Mouse (Mus musculus): ENCODE results near the gene Zfhx3.

Gene Zfhx3

DNA sequence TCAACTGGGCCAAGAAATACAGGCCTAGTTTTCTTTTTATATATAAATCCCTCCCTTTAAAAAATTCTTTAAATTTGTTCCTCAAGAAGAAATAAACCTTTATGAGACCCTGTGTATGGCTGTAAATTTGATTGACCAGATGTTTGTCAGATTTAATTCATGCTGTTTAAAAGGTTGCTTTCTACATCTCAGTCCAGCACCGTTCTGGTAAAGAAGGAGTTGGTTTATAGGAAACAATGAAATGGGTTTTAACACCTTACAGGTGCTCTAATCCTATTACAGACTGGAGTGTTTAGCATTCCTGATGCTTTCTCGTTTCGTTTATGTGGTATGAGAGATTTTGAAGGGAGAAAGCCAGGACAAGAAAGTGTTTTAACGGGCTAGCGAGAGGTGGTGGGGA is 147.2 kb downstream of the Zfhx3 start:
- no peak for DNase-seq (ENCODE audit: low spot score in 2 of 2)

DNA sequence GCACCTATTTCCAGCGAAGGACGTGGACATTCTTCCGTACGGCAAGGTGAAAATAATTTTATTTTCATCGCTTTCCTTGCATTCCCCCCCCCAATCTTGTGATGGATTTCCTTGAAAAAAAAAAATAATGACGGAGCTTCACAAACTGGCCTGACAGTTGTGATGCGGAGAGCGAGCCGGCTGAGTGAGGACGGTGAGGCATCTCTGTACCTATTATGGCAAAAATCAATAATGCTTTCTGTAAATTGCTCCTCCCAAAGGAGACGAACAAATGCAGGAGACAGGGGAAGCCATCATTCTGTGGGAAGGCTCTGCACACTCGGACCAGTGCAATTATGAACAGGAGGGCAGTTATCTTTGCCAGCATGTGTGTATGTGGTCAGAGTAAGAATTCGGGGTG is 156.2 kb downstream of the Zfhx3 start:
- DNase-seq (ENCODE audit: low spot score in 2 of 2), result no peak

DNA sequence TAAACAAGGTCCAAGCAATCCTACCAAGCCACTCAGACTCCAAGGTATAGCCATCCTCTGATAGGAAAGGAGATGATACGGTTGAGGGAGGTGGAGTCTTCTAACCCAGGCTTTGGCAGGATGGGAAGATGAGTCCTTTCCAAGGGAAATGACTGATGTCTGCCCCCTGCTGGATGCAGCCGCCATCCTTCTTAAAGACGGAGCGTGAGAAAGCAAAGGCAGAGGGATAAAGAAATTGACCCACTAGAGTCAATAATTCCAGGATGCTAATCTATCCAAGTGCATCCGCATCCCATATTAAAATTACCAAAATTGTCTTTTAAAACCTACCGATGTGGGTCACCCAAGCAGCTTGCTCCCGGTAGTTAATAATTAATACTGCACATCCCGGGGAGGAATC is 158.7 kb downstream of the Zfhx3 start:
- no peak for DNase-seq (ENCODE audit: low spot score in 2 of 2)

DNA sequence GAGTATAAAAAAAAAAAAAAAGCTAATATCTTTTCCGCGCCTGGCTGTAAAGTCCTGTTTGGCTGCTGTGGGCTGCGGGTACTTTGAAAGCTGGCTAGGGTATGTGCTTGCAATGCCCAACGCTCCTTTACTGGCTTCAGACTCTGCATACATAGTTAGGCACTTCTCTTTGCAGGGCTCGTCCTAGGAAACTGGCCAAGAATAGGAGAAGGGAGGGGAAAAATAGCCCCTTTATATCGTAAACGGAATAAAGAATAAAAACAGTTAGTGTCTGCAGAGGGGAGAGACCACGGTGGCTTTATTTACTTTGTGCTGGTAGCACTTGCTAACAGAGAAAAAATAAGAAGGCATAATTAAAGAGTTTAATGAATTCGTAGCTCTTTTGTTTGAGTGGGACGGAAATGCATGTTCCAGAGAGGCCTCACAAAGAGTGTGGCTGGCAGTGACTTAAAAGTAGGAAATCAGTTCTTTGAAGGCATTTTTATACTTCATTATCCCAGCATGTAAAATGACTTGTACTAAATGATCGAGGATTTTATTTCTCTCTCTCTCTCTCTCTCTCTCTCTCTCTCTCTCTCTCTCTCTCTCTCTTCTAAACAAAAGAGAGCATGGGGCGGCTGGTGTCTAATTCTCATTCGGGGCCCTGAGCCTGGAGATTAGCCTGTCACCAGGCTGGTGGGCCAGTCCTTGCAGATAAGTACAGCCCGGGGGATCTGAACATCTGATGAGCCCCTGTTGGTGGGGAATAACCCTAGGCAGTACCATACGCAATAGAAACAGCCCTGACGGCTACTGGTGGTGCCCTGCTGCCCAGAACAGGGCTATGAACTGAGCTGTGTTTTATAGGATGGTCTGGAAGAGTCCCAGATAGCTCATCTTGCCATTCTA is 159.8 kb downstream of the Zfhx3 start:
- no peak for DNase-seq (ENCODE audit: low spot score in 2 of 2)

DNA sequence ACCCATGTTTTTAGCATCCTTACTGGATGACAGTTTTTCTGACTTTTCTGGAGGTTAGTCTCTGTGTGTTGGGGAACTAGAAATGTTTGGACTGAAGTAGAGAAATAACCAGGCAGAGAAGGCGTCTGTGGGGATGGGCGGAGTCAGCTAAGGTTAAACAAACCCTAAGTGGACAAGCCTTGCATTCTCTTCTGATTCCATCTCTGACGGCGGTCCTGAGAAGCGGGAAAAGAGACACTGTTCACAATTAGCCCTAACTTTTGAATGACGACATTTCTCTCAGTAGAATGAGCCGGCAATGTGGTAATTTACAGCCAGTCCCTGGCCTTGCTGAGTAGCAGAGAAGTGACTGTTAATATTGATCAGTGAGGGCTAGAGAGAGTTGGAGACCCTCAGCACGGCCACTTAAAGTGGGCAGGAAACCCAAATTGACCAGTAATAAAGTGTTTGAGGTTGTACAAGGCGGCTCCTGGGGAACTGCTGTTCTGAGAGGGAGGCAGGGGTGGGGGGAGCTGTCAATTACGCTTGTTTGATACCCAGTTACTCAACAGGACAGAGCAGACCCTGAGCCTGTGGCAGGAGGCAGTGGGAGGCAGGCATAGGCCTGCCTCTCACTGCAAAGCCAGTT is 162.1 kb downstream of the Zfhx3 start:
- DNase-seq (ENCODE audit: low spot score in 2 of 2), result no peak

DNA sequence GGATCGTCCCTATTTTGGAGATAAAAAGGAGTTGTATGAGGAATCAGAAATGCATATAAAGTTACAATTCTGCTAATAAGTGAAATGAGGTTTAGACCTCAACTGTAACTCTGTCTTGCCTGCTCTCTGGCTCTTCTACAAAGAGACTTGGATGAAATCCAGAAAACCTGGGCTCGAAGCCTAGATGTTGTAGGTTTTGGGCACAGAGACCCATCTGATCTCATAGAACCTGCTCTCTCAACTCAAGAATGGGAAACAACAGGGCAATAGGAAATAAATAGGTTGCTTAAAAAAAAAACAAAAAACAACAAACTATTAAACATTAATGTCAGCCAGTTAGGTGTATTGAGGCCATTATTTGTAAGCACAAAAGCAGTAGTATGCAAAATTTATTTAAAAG is 182.6 kb downstream of the Zfhx3 start:
- no peak for DNase-seq (ENCODE audit: low spot score in 2 of 2)

DNA sequence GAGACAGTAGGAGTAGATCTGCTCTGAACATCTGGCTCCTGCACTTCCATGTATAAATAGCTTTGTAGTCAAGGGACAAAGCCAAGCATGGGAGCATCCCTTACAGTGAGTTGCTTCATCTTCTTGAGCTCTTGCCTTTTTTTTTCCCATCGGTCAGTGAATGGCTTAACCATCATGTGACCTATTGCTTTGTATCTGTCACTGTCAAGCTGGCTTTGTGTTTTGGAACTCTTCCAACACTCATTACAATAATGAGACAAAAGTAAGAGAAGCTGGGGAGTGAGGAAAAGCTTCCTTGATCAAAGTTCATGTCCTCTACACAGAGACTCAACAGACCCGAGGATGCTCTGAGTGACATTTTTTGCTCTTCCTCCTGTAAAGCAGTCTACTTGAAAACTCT is 183.0 kb downstream of the Zfhx3 start:
- no peak for DNase-seq (ENCODE audit: low spot score in 2 of 2)

DNA sequence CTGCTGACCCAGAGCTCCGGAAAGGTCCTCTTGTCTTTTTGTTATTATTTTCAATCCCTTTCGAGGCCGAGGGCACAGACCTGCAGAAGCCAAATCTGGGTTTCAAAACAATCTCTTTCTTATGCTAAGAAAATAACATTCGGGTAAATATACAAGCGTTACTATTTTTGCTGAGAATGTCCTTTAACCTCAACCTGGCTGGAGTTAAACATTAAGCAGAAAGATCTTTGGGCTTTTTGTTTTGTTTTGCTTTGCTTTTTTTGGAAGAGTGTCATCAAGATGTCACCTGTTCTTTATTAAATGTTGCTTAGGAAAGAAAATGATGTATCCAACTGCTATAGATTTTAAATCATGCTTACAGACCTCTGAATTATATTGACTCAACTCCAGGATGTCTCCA is 204.1 kb downstream of the Zfhx3 start:
- DNase-seq (ENCODE audit: low spot score in 2 of 2), result no peak

DNA sequence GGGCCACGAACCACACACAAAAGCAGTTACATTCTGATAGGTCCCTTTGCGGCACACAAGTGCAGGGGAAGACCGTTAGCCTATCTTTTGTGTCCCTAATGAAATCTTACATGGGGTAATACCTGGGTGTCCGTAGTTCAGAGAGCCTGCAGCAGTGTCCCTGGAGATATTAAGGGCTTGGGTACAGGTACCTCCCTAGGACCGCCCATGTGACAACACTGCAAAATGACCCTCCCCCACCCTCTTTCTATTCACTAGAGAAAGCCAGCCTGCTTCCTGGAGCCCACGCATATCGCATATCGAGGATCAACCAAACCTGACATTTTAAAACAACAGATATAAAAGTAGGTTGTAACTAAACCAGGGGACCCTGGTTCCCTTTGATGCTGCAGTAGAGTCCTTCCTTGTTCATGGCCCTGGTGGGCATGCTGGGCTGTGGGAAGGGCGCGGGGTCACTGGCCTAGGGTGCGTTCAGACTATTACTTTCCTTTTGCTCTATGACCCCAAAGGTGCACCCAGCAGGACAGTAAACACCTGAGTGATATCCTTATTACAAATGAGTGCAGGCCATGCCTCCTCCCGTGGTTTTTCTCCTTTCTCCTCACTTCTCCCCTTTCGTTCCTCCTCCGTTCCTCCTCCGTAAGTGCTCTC is 206.3 kb downstream of the Zfhx3 start:
- DNase-seq (ENCODE audit: low spot score in 2 of 2), result no peak

DNA sequence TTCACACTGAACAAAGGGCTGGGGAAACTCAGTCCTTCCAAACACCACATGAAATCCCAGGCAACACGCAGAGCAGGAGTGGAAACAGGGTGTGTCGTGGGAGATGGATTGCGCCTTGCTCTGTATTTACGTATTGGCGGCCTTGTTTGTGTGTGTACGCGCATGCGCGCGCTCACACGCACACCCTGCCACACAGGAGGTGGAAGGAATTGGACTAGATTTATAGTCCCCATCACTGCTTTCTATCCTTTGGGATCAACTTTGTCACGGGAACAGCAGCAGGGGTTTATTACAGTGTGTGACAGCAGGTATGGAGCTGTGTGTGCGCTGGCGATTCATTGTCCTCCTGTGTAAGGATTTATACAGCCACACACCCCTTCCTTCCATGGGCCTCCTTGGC is 228.4 kb downstream of the Zfhx3 start:
- DNase-seq (ENCODE audit: low spot score in 2 of 2), result no peak

DNA sequence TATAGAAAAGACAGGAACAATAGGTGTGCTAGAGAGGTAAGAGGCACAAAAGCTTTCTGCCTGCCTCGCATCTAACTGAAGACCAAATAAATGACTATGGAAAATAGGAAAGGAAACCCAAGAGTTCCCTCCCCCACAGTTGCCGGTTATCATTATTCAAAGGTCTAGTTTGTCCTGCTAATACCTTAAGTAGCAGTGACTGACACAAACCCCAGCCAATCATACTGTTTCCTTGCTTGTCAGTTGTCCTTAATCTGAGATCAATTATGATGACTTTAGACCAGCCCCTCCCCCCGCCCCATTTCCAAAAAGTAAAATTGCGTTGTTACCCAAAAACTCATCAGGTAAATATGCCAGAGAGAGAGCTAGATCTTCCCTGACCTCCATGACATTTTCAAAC is 240.9 kb downstream of the Zfhx3 start:
- DNase-seq (ENCODE audit: low spot score in 2 of 2), result no peak

DNA sequence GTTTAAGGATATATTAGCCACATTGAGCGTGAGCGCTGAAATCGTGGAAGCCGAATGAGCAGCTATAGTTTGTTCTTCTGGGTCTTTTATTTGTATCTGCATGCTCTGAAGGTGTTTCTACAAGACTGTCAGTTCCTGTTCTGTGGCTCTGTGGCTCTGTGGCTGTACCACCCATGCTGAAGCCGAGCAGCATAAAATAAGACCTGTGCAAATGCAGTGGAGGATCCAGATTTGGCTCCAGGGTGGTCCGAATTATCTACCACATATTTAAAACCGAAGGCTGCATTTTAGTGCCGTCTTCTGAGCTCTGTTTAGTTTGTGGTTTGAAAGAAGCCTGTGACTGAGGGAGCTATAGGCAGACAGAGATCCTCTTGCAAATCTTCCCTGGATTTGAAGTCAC is 241.5 kb downstream of the Zfhx3 start:
- no peak for DNase-seq (ENCODE audit: low spot score in 2 of 2)

DNA sequence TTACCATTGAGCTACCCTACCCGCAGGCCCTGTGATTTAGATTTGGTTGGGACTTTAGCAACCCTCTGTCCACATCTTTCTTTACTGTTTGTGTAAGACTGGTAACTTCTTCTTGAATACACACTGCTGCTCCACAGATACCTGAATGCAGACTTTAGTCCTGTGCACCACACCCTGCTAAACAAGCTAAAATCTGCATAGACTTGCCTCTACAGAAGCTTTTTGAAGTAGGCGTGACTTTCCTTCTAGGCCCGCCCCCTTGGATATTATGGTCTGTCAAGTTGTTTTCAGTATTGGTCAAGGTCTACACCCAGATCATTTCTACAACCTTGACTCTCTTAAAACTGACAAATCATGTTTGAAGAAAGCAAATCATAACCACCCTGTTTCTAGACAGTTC is 243.8 kb downstream of the Zfhx3 start:
- no peak for DNase-seq (ENCODE audit: low spot score in 2 of 2)

DNA sequence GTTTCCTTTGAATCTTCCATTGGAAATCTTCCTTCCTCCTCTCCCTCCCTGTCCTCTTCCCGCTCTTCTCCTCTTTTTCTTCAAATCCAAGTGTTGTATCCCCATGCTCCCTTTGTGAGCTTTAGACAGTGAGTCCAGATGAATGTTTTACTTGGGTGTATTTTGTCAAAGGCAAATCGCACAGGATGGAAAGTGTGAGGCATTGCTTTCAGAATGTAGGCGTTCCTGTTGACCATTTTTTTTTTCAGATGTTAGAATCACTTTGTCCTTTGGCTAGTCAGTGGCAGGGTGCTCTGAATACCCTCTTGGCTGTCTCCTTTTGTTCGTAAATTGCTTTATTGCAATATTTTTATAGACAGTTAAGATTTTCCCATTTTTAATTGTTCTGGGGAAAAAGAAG is 245.6 kb downstream of the Zfhx3 start:
- DNase-seq (ENCODE audit: low spot score in 2 of 2), result no peak

DNA sequence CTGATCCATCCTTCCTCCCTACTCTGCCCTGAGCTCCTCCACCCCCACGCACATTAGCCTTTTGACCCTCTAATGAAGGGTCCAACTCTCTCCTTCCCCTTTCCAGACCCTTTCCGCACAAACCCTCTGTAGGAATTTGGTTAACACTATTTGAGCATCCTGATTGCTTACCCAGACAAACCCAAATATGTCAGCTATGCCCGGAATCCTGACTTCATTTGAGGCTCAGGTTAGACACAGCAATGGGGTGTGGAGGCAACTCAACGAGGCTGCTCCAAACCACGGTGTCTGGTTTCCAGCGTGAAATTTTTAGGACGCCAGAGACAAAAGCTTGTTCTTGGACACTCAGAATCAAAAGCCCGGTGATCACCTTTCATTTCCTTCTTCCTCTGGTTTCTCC is 252.1 kb downstream of the Zfhx3 start:
- no peak for DNase-seq (ENCODE audit: low spot score in 2 of 2)

DNA sequence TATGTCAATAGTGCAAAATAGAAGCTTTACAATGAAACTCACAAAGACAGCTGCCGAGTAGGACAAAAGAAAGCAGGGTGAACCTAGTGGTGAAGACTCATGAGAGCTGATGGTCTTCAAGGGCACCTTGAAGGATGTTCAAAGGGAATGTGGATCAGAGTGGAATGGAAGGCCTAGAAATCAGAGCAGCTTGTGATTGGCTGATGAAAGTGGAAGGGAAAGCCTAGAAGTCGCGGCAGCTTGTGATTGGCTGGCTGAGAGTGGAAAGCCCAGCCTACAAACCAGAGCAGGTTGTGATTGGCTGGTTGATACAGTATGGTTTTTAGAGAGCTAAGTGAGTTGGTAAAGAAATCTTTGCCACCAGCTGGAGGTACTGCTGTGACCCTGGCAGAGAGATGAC is 272.6 kb downstream of the Zfhx3 start:
- no peak for DNase-seq (ENCODE audit: low spot score in 2 of 2)

DNA sequence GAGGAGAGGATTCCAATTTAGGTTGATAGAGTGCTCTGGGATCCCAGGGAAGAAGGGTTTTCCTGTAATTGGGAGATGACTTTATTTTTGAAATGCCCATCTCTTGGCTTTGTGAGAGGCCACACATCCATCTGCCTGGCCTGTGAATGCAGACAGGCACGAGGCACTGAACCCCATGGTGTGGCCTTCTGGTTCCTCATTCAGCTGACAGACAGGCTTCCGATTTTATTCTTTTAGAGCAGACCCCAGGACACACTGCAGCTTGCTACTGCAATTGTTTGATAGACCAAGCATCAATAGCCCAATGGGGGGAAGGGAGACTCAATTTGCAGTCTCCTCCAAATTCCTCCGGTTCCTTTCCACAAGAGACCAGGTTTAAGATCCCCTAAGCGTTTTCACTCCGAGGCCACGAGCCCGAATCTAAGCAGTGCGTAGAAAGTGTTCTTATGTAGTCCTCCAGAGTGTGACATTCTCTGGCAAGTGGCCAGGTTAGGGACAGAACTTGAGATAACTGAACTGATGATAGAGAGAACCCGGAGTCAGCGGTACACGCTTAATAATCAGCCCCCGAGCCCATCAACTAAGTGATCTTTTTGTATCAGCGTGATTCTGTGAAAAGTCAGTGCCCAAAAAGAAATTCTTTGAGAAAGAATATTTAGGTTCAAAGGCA is 275.9 kb downstream of the Zfhx3 start:
- DNase-seq (ENCODE audit: low spot score in 2 of 2), result no peak

DNA sequence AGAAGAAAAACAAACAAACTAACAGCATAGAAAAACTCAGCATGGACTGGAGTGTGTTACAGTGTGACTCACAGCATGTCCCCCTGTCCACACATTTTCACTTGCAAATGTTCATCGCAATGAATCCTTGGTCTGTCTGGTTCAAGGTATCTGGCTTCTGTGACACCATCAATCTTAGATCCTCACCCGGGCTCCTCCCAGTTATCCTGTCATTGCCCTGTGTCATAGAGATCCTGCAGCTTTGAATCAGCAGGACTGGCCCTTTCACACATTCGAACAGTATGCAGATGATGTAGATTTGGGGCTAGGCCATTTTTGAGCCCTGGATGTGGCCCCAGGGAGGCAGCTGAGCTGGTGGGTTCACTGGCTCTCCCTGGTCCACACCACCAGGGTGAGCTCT is 278.1 kb downstream of the Zfhx3 start:
- DNase-seq (ENCODE audit: low spot score in 2 of 2), result no peak

DNA sequence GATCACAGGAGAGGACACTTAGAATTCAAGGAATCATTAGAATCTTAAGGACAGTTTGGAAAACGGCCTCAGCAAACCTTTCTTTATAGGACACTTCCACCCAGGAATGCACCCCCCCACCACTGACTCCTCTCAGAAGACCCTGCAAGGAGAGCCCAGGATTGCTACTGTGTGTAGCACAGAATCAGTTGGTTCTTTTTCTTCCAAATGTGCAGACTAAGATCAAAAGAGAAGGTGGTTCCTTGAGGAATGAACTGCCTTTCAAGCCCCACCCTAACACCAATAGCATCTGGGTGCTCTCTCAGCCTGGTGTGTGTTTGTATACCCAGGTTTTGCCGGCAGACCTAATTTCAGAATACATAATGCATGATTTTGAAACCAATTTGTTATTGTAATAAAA is 279.6 kb downstream of the Zfhx3 start:
- DNase-seq (ENCODE audit: low spot score in 2 of 2), result no peak

DNA sequence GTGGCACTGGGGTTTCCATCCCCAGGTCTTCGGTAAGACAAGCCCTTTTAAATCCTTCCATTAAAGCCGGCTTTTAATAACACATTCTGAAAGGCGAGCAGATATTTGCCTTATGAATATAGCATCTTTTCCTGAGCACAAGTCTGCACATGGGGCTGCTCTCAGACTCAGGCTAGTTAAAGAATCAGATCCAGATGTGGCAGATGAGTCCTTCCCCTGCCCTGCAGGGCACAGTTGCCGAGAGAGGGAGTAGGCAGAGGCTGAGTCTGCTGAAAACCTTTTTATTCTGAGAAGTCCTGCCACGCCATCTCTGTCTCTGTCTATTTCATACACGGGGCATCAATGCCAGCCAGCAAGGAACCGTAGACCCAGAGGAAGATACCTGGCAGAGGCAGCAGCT is 289.9 kb downstream of the Zfhx3 start:
- DNase-seq (ENCODE audit: low spot score in 2 of 2), result no peak

DNA sequence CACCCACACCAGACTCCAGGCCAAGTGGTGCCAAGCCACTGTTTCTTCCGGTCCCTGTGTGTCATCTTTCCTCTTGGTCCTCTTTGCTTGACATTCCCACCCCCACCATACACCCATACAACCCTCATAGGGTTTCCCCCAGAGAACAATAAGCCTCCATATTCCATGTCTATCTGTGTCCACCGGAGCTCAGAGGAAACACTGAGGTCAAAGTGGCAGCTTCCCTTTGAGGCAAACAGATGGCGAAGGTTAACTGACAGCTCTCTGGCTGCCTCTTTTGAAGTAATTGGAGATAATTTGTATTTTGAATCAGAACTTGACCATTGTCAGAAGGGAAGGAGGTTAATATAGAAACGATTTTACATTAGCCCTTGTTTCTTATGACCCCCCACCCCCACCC is 292.0 kb downstream of the Zfhx3 start:
- no peak for DNase-seq (ENCODE audit: low spot score in 2 of 2)

DNA sequence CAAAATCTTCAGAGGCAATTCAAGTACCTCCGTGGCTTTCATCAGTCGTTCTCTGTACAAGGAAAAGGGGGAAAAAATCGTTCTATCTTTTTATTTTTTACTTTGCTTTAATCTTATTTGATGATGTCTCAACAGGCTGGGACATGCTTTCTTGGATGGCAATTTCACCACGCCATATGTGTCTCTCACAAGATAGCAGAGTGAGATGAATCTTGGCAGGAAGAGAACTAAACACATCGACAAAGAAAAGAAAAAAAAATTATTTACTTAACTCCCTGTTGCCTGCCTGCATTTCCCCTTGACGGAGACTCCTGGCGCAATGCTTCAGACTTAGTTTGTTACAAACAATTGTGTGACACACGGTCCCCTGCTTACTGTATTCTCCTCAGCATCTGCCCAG is 294.3 kb downstream of the Zfhx3 start:
- DNase-seq (ENCODE audit: low spot score in 2 of 2), result no peak

DNA sequence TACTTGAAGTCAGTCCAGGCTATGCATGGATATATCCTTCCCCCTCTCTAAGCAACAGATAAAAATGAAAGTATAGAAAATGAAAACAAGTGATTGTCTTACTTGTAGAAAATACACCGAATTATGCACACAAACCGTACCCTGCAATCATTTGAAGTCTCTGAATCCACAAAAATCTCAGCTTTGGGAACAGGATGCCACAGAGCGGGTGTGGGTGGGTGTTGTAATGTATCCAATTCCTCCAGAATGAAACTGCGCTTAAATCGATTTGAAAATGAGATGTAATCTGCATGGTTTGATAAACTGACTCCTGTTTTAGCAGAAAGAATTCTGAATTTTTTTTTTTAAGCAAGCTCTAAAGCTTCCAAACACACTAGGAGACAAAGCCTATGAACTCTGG is 297.1 kb downstream of the Zfhx3 start:
- no peak for DNase-seq (ENCODE audit: low spot score in 2 of 2)

Data from urinary bladder, adult 18-20 months (tissue).